Mouse (Mus musculus) liver, postnatal 0 days (tissue): ENCODE results near the gene Tpcn1.
A peak's percentile ranks its signal among the peaks of the same experiment; 100 is the strongest.

Experiments used
- CTCF ChIP-seq: sonication (generic); IDR thresholded peaks from 2 replicates; pipeline ENCODE4 v1.5.1; 2016; ENCODE audit warnings: antibody characterized with exemption, low read depth
- EP300 ChIP-seq: IDR thresholded peaks from 2 replicates; pipeline ENCODE4 v1.6.1; 2016; ENCODE audit warnings: antibody characterized with exemption, low read depth, mild to moderate bottlenecking

- peak; percentile 25 for TF ChIP-seq CTCF
- TF ChIP-seq EP300: no peak
Observed at GRCm38 (mm10) chr5:120588569-120589094, at the start of gene Tpcn1, which contains the start of gene Iqcd.
